Mouse (Mus musculus): ENCODE data around the gene Zfp30. TPM values are rescaled to one million over a fixed set of nuclear protein-coding genes. Genes with fewer than 3 reads are reported as not detected.

Zfp30 gene
- total and polyA plus RNA-seq, 3 experiments = 1.4 to 2.7 TPM; not detected in 1

DNA sequence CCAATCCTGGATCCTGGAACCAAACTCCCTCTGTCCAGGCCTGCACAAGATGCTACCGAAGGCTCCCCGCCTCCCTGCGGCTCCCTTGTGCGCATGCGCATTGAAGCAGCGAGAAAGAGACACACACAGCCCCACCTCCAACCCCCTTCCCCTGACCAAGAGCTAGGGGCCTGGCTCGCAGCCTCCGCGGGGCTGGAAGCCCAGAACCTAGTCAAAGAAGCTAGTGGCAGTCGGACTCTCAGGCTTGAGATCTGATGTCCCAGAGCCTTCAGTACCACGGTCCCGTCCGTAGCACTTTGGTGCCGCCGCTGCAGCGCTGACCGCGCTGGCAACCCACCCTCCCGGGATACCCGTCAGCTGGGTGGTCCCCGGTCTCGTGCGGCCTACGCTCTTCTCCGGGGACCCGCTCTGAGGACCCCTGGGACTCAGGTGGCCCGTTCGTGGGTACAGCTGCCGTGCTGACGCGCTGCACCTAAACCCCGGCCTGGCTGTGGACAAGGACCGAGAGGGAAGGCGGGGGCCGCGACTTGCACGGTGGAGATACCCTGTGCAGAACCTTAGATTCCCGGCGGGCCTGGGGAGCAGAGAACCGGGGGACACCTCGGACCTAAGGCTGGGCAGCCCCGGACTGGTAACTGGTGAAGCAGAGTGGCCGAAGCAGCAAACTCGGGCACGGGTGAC, at the start of gene Zfp30 (continued):
- TF ChIP-seq JUND (IDR thresholded peaks at IDR 0.05; ENCODE audit: low read depth, low read length) (no peak), TBP (IDR thresholded peaks at IDR 0.05; ENCODE audit: low read depth, low read length) (peak; percentile 51; the same call in 1 of the 2 replicates), ETS1 (IDR thresholded peaks at IDR 0.05; ENCODE audit: low read depth, low read length) (no peak), ZNF384 (IDR thresholded peaks at IDR 0.05; ENCODE audit: low read depth, low read length) (no peak)

DNA sequence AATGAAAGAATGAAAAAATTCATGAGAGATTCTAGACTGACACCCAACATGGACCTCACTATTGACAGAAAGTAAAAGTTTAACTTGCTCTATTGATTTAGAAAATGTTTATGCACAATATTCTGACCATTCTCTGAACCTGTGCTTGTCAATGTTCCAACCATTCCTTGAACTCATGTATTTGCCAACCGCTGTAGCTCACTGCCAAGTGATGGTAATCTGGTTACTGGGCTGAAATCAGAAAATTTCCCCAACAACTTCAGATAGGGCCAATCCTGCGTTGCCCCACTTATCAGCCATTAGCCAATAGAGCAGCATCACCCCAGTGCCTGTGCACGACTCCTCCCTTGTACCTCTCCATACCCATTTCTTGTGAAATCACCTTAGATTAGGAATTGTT, 41.5 kb upstream of the Zfp30 start:
- DNase-seq (ENCODE audit: low read depth, low spot score) = no peak
- no peak overlapping the region for H3K9ac ChIP-seq (ENCODE audit: control insufficient read depth, low read depth, low read length, poor library complexity, severe bottlenecking)
- no peaks in the 10 kb centered on the region for H3K9me3 ChIP-seq (replicated peaks; ENCODE audit: insufficient read depth, low read length)
- no peaks in the 10 kb centered on the region for H3K27me3 ChIP-seq (ENCODE audit: control insufficient read depth in 1 of 2, insufficient read depth in 2 of 2, low read length in 2 of 2)
- H3K4me1 ChIP-seq (ENCODE audit: control insufficient read depth in 1 of 2, insufficient read depth in 2 of 2, low read length in 2 of 2) = no peaks in the 10 kb centered on the region
- no peaks in the 10 kb centered on the region for H3K36me3 ChIP-seq (ENCODE audit: control insufficient read depth in 1 of 2, insufficient read depth in 2 of 2, low read length in 2 of 2)
- H3K4me3 ChIP-seq (ENCODE audit: control insufficient read depth in 1 of 2, insufficient read depth in 1 of 2, low read depth in 2 of 2, low read length in 2 of 2) = no peak overlapping the region
- H3K27ac ChIP-seq (ENCODE audit: control insufficient read depth, low read depth, low read length) = no peak overlapping the region
- TF ChIP-seq MAFK (IDR thresholded peaks at IDR 0.05; ENCODE audit: borderline replicate concordance, low read depth, low read length) = no peak
- TF ChIP-seq SMC3 (IDR thresholded peaks at IDR 0.05; ENCODE audit: low read depth, low read length) = no peak
- TF ChIP-seq ZC3H11A (IDR thresholded peaks at IDR 0.05; ENCODE audit: low read depth, low read length) = no peak
- TF ChIP-seq SIN3A (IDR thresholded peaks at IDR 0.05; ENCODE audit: low read length) = no peak
- no peak for TF ChIP-seq E2F4 (IDR thresholded peaks at IDR 0.05; ENCODE audit: borderline replicate concordance, low read depth, low read length)
- no peak for TF ChIP-seq HCFC1 (IDR thresholded peaks at IDR 0.05; ENCODE audit: low read depth, low read length)
- TF ChIP-seq ELF1 (IDR thresholded peaks at IDR 0.05; ENCODE audit: low read depth, low read length) = no peak
- TF ChIP-seq POLR2A (IDR thresholded peaks at IDR 0.05; ENCODE audit: control insufficient read depth in 1 of 2, insufficient read depth in 1 of 2, low read depth in 1 of 2, low read length in 2 of 2, poor library complexity in 1 of 2) = no peak
- TF ChIP-seq MYB (IDR thresholded peaks at IDR 0.05; ENCODE audit: low read depth, low read length) = no peak
- no peak for TF ChIP-seq KAT2A (conservative IDR thresholded peaks at IDR 0.05; ENCODE audit: low read depth, low read length)
- TF ChIP-seq UBTF (IDR thresholded peaks at IDR 0.05; ENCODE audit: borderline replicate concordance, insufficient read depth, low read depth, low read length) = no peak
- TF ChIP-seq NRF1 (IDR thresholded peaks at IDR 0.05; ENCODE audit: insufficient read depth, low read depth, low read length, poor library complexity, severe bottlenecking) = no peak
- no peak for TF ChIP-seq USF2 (IDR thresholded peaks at IDR 0.05; ENCODE audit: borderline replicate concordance in 1 of 2, insufficient read depth in 1 of 2, low read depth in 1 of 2, low read length in 2 of 2)
- no peak for TF ChIP-seq GATA1 (IDR thresholded peaks at IDR 0.05; ENCODE audit: low read depth, low read length)
- no peak for TF ChIP-seq POLR2AphosphoS2 (IDR thresholded peaks at IDR 0.05; ENCODE audit: low read length)
- no peak for TF ChIP-seq MXI1 (IDR thresholded peaks at IDR 0.05; ENCODE audit: low read depth, low read length)
- H3K79me2 ChIP-seq (ENCODE audit: control insufficient read depth, insufficient read depth, low read length, poor library complexity) = no peaks in the 10 kb centered on the region
